Mouse (Mus musculus): ENCODE measurements around the gene Pcnt. TPM values are rescaled to one million over a fixed set of nuclear protein-coding genes. Genes with fewer than 3 reads are reported as not detected.
A peak's percentile ranks its signal among the peaks of the same experiment; 100 is the strongest.

The Pcnt gene
- polyA plus RNA-seq, 1 experiment = 11.5 TPM

DNA sequence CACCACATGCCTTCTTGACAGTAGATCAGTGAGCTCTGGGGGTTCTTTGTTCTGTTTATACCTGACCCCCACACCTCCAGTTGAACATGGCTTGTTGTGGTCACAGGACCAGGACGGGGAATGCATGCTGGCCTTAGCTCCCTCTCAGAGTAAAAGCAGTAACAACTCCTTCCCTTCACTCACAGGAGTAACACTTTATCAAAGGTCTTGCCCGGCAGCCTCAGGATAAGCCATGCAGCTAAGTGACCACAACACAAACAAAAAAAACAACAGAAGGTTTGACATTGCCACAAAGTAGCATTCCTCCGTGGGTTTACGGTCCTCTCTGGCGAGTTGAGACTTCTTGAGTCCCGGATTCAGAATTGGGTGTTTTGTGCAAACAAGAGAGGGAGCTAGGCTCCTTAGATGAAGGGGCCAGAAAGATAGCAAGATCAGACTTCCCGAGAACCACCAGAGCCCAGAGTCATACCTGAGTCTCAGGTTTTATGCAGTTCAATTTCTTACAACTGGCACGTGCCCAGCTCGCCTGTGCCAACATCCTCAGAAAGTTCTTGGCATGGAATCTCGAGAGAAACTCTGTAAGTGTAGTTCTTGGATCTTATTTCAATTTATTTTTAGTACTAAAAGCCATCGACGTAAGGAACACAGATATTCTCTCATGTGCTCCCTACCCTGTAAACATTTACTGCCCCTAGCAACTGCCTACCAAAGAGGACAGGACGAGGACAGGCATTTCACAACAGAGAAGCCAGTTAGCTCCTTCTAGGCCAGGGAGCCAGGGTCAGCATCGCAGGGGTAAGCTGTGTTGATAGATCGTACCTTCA is 5.0 kb upstream of the Pcnt start:
- H3K36me3 ChIP-seq (ENCODE audit: control insufficient read depth, insufficient read depth) = no peaks in the 10 kb centered on the region
- TF ChIP-seq MYOD1 (IDR thresholded peaks at IDR 0.05; ENCODE audit: control insufficient read depth in 1 of 3, insufficient read length in 2 of 3, low read depth in 2 of 3) = no peak
- no peak for TF ChIP-seq E2F4 (IDR thresholded peaks at IDR 0.05; ENCODE audit: insufficient read depth)
- no peak for TF ChIP-seq POLR2AphosphoS2 (IDR thresholded peaks at IDR 0.05; ENCODE audit: insufficient read length, low read depth)
- no peak for TF ChIP-seq MYOG (IDR thresholded peaks at IDR 0.05; ENCODE audit: control insufficient read depth in 1 of 3, insufficient read depth in 1 of 3, insufficient read length in 2 of 3, low read depth in 2 of 3)
- no peak for TF ChIP-seq TCF3 (IDR thresholded peaks at IDR 0.05; ENCODE audit: insufficient read length, low read depth)
- TF ChIP-seq REST (IDR thresholded peaks at IDR 0.05; ENCODE audit: insufficient read depth, insufficient read length) = no peak
- TF ChIP-seq POLR2A (IDR thresholded peaks at IDR 0.05; ENCODE audit: insufficient read length, low read depth) = no peak
- TF ChIP-seq TCF12 (IDR thresholded peaks at IDR 0.05; ENCODE audit: insufficient read depth, poor library complexity, severe bottlenecking) = no peak
- TF ChIP-seq SRF (IDR thresholded peaks at IDR 0.05; ENCODE audit: control insufficient read depth, insufficient read length, low read depth) = no peak
- no peak for TF ChIP-seq USF1 (IDR thresholded peaks at IDR 0.05; ENCODE audit: low read depth)
- no peak for TF ChIP-seq MAX (IDR thresholded peaks at IDR 0.05; ENCODE audit: low read depth)
- H3K4me2 ChIP-seq (ENCODE audit: low read depth) = peak overlapping the region; percentile 38
- H3K4me3 ChIP-seq = no peak overlapping the region
- H3K79me2 ChIP-seq (ENCODE audit: control insufficient read depth, insufficient read depth) = no peaks in the 10 kb centered on the region
- no peak overlapping the region for H3ac ChIP-seq (ENCODE audit: control insufficient read depth, insufficient read length)
- H3K27me3 ChIP-seq (ENCODE audit: control insufficient read depth, insufficient read depth, insufficient read length) = peaks cover 22% of the 10 kb centered on the region

DNA sequence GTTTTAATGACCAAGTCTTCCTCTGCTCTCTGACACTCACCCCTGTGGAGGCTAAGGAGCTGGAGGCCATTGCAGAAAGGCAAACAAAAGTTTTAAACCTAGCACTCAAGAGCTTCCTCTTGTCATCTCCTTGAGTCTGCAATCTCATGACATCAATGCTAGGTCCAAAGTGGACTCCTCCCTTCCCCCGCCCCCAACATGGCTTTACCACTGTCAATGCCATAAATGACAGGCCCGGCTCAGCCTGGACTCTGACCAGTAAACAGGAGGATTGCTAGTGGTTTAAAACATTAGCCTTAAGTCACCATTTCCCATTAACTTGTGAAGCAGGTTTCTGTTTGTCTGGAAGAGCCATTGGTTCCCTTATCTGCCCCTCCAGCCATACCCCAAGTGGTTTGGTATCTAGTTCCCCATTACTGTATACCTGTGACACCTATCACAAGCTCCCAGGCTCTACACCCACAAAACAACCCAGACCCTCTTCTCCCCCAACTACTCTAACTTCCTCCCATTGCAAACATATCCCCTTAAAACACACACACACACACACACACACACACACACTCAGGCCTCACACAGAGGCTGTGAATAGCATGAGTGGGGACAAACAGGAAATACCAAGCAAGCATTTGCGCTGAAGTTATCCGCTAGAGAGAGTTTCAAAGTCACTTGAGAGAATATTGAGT is 3.6 kb upstream of the Pcnt start:
- H3K4me2 ChIP-seq (ENCODE audit: low read depth) = no peak overlapping the region
- TF ChIP-seq TCF12 (IDR thresholded peaks at IDR 0.05; ENCODE audit: insufficient read depth, poor library complexity, severe bottlenecking) (no peak), POLR2AphosphoS2 (IDR thresholded peaks at IDR 0.05; ENCODE audit: insufficient read length, low read depth) (no peak), MAX (IDR thresholded peaks at IDR 0.05; ENCODE audit: low read depth) (no peak), MYOG (IDR thresholded peaks at IDR 0.05; ENCODE audit: control insufficient read depth in 1 of 3, insufficient read depth in 1 of 3, insufficient read length in 2 of 3, low read depth in 2 of 3) (no peak), USF1 (IDR thresholded peaks at IDR 0.05; ENCODE audit: low read depth) (no peak), MYOD1 (IDR thresholded peaks at IDR 0.05; ENCODE audit: control insufficient read depth in 1 of 3, insufficient read length in 2 of 3, low read depth in 2 of 3) (no peak), CEBPB (IDR thresholded peaks at IDR 0.05; ENCODE audit: insufficient read depth, poor library complexity, severe bottlenecking) (no peak), POLR2A (IDR thresholded peaks at IDR 0.05; ENCODE audit: insufficient read length, low read depth) (no peak), TCF3 (IDR thresholded peaks at IDR 0.05; ENCODE audit: insufficient read length, low read depth) (no peak), REST (IDR thresholded peaks at IDR 0.05; ENCODE audit: insufficient read depth, insufficient read length) (no peak), SRF (IDR thresholded peaks at IDR 0.05; ENCODE audit: control insufficient read depth, insufficient read length, low read depth) (no peak)
- H3K36me3 ChIP-seq (ENCODE audit: control insufficient read depth, insufficient read depth) = no peaks in the 10 kb centered on the region
- peaks cover 10% of the 10 kb centered on the region for H3K79me2 ChIP-seq (ENCODE audit: control insufficient read depth, insufficient read depth)
- peaks cover 16% of the 10 kb centered on the region for H3K27me3 ChIP-seq (ENCODE audit: control insufficient read depth, insufficient read depth, insufficient read length)
- H3K4me3 ChIP-seq = no peak overlapping the region
- no peak overlapping the region for H3ac ChIP-seq (ENCODE audit: control insufficient read depth, insufficient read length)

DNA sequence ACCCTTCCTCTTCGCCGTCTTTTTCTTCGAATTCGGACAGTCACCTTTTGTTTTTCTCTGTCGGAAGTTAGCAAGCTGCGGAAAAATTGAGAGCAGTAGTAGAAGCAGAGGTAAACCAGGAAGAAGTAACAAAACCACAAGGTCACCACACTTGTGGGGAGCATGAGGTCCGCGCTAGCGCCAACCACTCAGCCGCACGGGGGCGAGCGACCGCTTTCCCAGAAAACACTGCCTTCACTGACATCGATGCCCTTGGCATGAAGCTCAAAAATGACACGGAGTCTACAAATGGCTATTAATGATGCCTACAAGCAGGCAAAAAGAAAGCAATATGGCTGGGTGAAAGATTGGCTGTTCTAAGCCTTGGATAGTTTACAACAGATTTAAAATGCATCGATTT is 2.3 kb downstream of the Pcnt start, which contains the start of gene AC141477.1:
AC141477.1 (minus strand) TSS at position 164 of the 400 bp plus-strand sequence.
- Histone ChIP-seq H3K36me3 (ENCODE audit: control insufficient read depth, insufficient read depth) (peaks cover 15% of the 10 kb centered on the region), H3K4me2 (ENCODE audit: low read depth) (peak within 1 kb of the TSS; percentile 78), H3K27me3 (ENCODE audit: control insufficient read depth, insufficient read depth, insufficient read length) (no peaks in the 10 kb centered on the region), H3K79me2 (ENCODE audit: control insufficient read depth, insufficient read depth) (peaks cover 18% of the 10 kb centered on the region), H3K4me3 (peak within 1 kb of the TSS; percentile 82), H3ac (ENCODE audit: control insufficient read depth, insufficient read length) (no peak within 1 kb of the TSS)
- TF ChIP-seq POLR2AphosphoS2 (IDR thresholded peaks at IDR 0.05; ENCODE audit: insufficient read length, low read depth) = no peak
- TF ChIP-seq SRF (IDR thresholded peaks at IDR 0.05; ENCODE audit: control insufficient read depth, insufficient read length, low read depth) = no peak
- no peak for TF ChIP-seq E2F4 (IDR thresholded peaks at IDR 0.05; ENCODE audit: insufficient read depth)
- TF ChIP-seq MYOD1 (IDR thresholded peaks at IDR 0.05; ENCODE audit: control insufficient read depth in 1 of 3, insufficient read length in 2 of 3, low read depth in 2 of 3) = no peak
- TF ChIP-seq REST (IDR thresholded peaks at IDR 0.05; ENCODE audit: insufficient read depth, insufficient read length) = no peak
- TF ChIP-seq CEBPB (IDR thresholded peaks at IDR 0.05; ENCODE audit: insufficient read depth, poor library complexity, severe bottlenecking) = no peak
- TF ChIP-seq MYOG (IDR thresholded peaks at IDR 0.05; ENCODE audit: control insufficient read depth in 1 of 3, insufficient read depth in 1 of 3, insufficient read length in 2 of 3, low read depth in 2 of 3) = no peak
- no peak for TF ChIP-seq TCF3 (IDR thresholded peaks at IDR 0.05; ENCODE audit: insufficient read length, low read depth)

GRCm38 (mm10) chr10:76439107-76439890 is 3.3 kb downstream of the Pcnt start:
- Histone ChIP-seq H3K27me3 (ENCODE audit: control insufficient read depth, insufficient read depth, insufficient read length) (no peaks in the 10 kb centered on the region), H3K4me3 (no peak overlapping the region), H3K4me2 (ENCODE audit: low read depth) (no peak overlapping the region), H3K79me2 (ENCODE audit: control insufficient read depth, insufficient read depth) (peaks cover 18% of the 10 kb centered on the region), H3K36me3 (ENCODE audit: control insufficient read depth, insufficient read depth) (peaks cover 17% of the 10 kb centered on the region), H3ac (ENCODE audit: control insufficient read depth, insufficient read length) (no peak overlapping the region)
- TF ChIP-seq SRF (IDR thresholded peaks at IDR 0.05; ENCODE audit: control insufficient read depth, insufficient read length, low read depth) = no peak
- no peak for TF ChIP-seq TCF3 (IDR thresholded peaks at IDR 0.05; ENCODE audit: insufficient read length, low read depth)
- TF ChIP-seq TCF12 (IDR thresholded peaks at IDR 0.05; ENCODE audit: insufficient read depth, poor library complexity, severe bottlenecking) = no peak
- TF ChIP-seq MYOD1 (IDR thresholded peaks at IDR 0.05; ENCODE audit: control insufficient read depth in 1 of 3, insufficient read length in 2 of 3, low read depth in 2 of 3) = no peak
- TF ChIP-seq POLR2AphosphoS2 (IDR thresholded peaks at IDR 0.05; ENCODE audit: insufficient read length, low read depth) = no peak
- no peak for TF ChIP-seq POLR2A (IDR thresholded peaks at IDR 0.05; ENCODE audit: insufficient read length, low read depth)
- no peak for TF ChIP-seq CEBPB (IDR thresholded peaks at IDR 0.05; ENCODE audit: insufficient read depth, poor library complexity, severe bottlenecking)
- no peak for TF ChIP-seq MYOG (IDR thresholded peaks at IDR 0.05; ENCODE audit: control insufficient read depth in 1 of 3, insufficient read depth in 1 of 3, insufficient read length in 2 of 3, low read depth in 2 of 3)
- no peak for TF ChIP-seq USF1 (IDR thresholded peaks at IDR 0.05; ENCODE audit: low read depth)
- TF ChIP-seq REST (IDR thresholded peaks at IDR 0.05; ENCODE audit: insufficient read depth, insufficient read length) = no peak
- TF ChIP-seq MAX (IDR thresholded peaks at IDR 0.05; ENCODE audit: low read depth) = no peak
- no peak for TF ChIP-seq E2F4 (IDR thresholded peaks at IDR 0.05; ENCODE audit: insufficient read depth)

Data from myocyte (in vitro differentiated cells).